Mouse (Mus musculus) heart, embryonic 10.5 days (tissue): ENCODE measurements around the gene Extl2. TPM values are rescaled to one million over a fixed set of nuclear protein-coding genes. Genes with fewer than 3 reads are reported as not detected.
A peak's percentile ranks its signal among the peaks of the same experiment; 100 is the strongest.

ENCODE experiments used
- DNase-seq: peaks from one replicate; pipeline ENCODE4 v3.0.0-alpha.2; 2017; ENCODE audit warnings: low spot score
- H3K27ac ChIP-seq: fragments of 300-500 bp; sonication (generic); 2 replicates; pipeline ENCODE4 v1.5.1; 2016; ENCODE audit warnings: mild to moderate bottlenecking
- H3K27me3 ChIP-seq: fragments of 300-500 bp; sonication (generic); 2 replicates; pipeline ENCODE4 v1.6.1; 2016; ENCODE audit warnings: mild to moderate bottlenecking; ENCODE audit not compliant: poor library complexity, insufficient read depth, severe bottlenecking
- H3K36me3 ChIP-seq: fragments of 300-500 bp; sonication (generic); 2 replicates; pipeline ENCODE4 v1.6.1; 2016; ENCODE audit warnings: mild to moderate bottlenecking, moderate library complexity
- H3K4me1 ChIP-seq: fragments of 300-500 bp; sonication (generic); 2 replicates; pipeline ENCODE4 v1.6.1; 2016; ENCODE audit warnings: mild to moderate bottlenecking
- H3K4me3 ChIP-seq: fragments of 300-500 bp; sonication (generic); 2 replicates; pipeline ENCODE4 v1.5.1; 2016; ENCODE audit warnings: mild to moderate bottlenecking, moderate library complexity
- H3K9me3 ChIP-seq: fragments of 300-500 bp; sonication (generic); 2 replicates; pipeline ENCODE4 v1.6.1; 2016; ENCODE audit warnings: mild to moderate bottlenecking, moderate library complexity
- WGBS: fragments of 180-500 bp; shearing (Covaris S2); methylation state at CpG from one replicate; pipeline ENCODE4 v1.1.7; 2016; 5-methylcytosine and 5-hydroxymethylcytosine counted together
- polyA plus RNA-seq: library from polyadenylated mRNA; unstranded; fragments of >200 nt; fragmentation: Nextera tagmentation; extraction: Ambion mirVana; gene quantifications from 2 replicates; pipeline ENCODE4 v1.2.1, GENCODE M21; 2016

Gene Extl2
- polyA plus RNA-seq, result 19.6 and 21.8 TPM in 2 replicates

DNA sequence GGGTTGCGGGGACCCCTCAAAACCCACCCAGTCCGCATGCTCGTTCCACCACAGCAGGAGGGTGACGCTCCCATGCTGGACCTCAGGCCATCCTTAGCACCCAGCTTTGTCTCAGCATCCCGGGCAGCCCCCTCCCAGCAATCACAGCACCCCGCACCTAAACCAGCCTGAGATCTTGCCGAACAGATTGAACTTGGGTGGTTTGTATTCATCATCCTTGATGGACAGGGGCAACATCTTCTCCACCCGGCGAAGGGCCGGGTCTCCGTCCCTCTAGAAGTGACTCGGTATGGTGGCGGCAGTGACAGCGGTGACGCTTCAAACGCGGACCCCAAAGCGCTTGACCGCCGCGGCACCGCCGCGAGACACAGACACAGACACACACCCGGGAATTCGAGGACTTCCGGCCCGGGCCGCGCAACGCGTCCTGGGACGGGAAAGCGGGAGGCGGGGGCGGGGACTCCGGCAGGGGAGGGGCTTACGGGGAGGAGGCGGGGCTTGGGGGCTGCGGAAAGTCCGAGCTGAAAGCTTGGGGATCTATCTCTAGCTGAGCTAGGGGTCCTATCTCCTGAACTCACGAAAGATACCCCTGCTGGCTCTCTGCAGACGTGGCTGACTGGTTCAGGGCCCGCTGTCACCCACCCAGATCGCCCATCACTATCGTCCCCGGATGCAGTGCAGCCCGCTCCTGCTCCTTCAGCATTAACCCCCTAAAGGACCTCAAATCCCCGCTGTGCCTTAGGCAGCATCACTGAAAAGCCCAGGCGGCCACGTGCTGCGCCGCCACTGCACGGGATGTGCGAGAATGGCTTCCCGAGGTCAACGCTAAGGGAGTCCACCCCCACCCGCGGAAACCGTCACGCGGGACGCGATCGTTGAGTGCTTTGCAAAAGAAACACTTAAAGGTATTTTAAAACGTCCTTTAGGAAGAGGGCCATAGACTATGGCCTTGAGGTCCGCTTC, at the start of gene Extl2, which contains the start of gene Slc30a7:
TSS of gene Extl2 (plus strand) at position 485 of the 963 bp plus-strand sequence.
TSS of gene Slc30a7 (minus strand) at position 429 of the 963 bp plus-strand sequence.
- Histone ChIP-seq H3K27ac (peak within 1 kb of the TSS; percentile 92), H3K9me3 (no peaks in the 10 kb centered on the region), H3K4me1 (peaks cover 14% of the 10 kb centered on the region; the same call in 1 of the 2 replicates), H3K4me3 (peak within 1 kb of the TSS; percentile 95), H3K27me3 (no peaks in the 10 kb centered on the region), H3K36me3 (peaks cover 14% of the 10 kb centered on the region)
- peak; percentile 96 for DNase-seq
- WGBS, result under 1% methylated on average over 67 of the region's 67 CpGs

DNA sequence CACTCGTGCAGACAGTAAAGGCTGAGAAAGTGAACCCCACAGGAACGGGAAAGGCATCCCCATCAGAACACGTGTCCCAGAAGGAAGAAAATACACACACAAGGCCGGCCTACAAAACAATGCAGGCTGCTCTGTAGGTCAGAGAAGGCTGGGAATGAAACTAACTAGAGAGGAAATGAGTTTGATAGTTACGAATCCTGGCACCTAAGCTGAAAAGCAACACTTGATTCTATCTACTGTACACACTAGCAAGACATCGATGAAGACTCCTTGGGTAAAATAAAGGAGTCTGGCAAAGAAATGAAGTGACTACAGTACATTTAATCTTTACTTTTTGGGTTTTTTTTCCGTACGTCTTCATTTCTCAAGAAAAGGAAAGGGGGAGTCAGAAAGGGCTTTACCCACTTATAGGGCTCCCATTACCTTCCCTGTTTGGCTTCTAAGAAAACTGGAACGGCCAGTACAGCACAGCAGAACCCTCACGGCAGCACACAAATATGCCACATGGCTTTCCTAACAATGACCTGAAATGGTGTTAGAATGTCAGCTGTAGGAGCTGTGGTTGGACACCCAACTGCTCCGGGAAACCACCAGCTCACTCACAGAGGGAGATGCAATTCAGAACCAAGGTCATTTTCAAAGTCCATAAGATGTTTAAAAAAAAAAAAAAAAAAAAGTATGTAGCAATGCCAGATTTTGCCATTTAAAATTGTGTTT, 45.8 kb upstream of the Extl2 start:
- 88% methylated on average over 11 of the region's 11 CpGs for WGBS
- DNase-seq, result no peak

DNA sequence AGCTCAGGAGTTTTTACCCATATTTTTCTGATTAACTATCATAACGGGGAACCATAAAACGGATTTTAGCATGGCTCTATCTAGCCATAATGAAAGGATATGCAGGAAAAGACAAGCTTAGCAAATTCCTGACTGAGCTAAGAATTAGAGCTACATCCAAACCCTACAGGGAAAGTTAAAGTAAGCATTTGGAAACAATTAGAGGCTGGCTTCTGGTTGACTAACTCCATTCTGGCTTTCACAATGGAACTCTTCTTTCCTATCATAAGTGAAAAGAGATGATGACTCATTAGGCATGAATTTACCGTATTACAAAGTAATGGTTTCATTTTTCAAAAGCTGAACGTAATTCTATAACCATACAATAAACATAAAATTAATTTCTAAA, 45.2 kb upstream of the Extl2 start:
- Histone ChIP-seq H3K9me3 (no peaks in the 10 kb centered on the region), H3K36me3 (peaks cover 23% of the 10 kb centered on the region), H3K27ac (no peak overlapping the region), H3K4me1 (no peaks in the 10 kb centered on the region), H3K4me3 (no peak overlapping the region), H3K27me3 (no peaks in the 10 kb centered on the region)
- DNase-seq, result no peak
- 85% methylated on average over 4 of the region's 4 CpGs for WGBS

More for the DNA sequence above, 45.8 kb upstream of the Extl2 start:
- Histone ChIP-seq H3K27me3 (no peaks in the 10 kb centered on the region), H3K4me3 (no peak overlapping the region), H3K9me3 (no peaks in the 10 kb centered on the region), H3K36me3 (peaks cover 25% of the 10 kb centered on the region), H3K27ac (no peak overlapping the region), H3K4me1 (no peaks in the 10 kb centered on the region)

- Histone ChIP-seq H3K27ac (no peak overlapping the region), H3K9me3 (no peaks in the 10 kb centered on the region), H3K36me3 (peaks cover 17% of the 10 kb centered on the region; the same call in 1 of the 2 replicates), H3K4me3 (no peak overlapping the region), H3K27me3 (no peaks in the 10 kb centered on the region), H3K4me1 (no peaks in the 10 kb centered on the region)
- DNase-seq, result no peak
- 89% methylated on average over 1 of the region's 1 CpGs for WGBS
Measured at GRCm38 (mm10) chr3:115963597-115963996, 43.7 kb upstream of the Extl2 start.

DNA sequence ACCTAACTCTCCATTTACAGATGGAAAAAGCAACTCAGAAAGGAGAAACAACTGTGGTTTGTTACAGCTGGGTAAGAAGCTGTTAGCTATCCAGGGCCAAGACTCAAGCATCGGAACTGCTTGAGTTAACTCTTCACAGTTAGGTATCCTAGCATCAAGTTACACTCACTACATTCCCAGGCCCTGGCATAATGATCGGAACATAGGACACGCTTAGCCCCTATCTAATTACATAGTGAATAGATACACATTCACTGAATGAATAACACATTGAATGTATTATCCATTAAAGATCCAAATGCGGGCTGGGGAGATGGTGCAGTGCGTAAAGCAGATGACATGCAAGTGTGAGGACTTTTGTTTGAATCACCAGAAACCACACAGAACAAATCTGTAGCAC, 43.2 kb upstream of the Extl2 start:
- Histone ChIP-seq H3K27ac (no peak overlapping the region), H3K4me3 (no peak overlapping the region), H3K36me3 (peaks cover 17% of the 10 kb centered on the region; the same call in 1 of the 2 replicates), H3K4me1 (no peaks in the 10 kb centered on the region), H3K9me3 (no peaks in the 10 kb centered on the region), H3K27me3 (no peaks in the 10 kb centered on the region)
- no peak for DNase-seq
- 87% methylated on average over 5 of the region's 5 CpGs for WGBS

GRCm38 (mm10) chr3:115968745-115969530, 38.3 kb upstream of the Extl2 start:
- Histone ChIP-seq H3K27ac (no peak overlapping the region), H3K27me3 (no peaks in the 10 kb centered on the region), H3K36me3 (peaks cover 35% of the 10 kb centered on the region), H3K9me3 (no peaks in the 10 kb centered on the region), H3K4me3 (no peak overlapping the region), H3K4me1 (no peaks in the 10 kb centered on the region)
- DNase-seq, result no peak
- 79% methylated on average over 10 of the region's 10 CpGs for whole genome bisulfite sequencing

DNA sequence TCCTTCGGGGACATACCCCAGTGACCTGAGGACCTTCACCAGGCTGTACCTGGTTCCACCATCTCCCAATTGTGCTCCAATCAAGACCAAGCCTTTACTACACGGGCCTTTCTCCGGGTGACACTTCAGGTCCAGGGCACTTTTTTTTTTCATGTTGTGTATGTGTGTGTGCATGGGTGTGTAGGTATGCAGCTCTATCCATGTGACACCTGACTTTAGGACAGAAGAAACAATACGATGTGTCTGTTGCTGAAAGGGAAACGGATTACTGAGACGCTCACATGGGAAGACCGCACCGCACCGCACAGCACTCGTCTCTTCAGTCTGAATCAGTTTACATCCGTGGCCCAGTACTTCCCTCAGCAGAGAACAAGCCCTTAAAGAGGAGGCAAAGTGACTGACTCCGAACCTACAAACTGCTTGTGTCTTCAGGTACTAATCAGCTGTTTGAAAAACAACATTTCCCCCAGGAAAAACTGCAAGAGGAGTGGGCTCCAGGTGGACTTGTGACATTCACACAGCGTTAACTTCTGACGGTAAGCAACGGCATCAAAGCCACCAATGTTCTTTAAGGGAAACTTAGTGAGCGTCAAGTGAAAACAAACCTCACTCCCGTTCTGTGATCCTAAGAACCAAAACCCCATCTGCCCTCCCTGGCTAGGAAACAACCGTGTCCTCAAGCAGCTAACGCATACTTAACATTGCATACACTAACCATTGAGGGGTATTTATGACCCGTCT, 36.0 kb upstream of the Extl2 start:
- H3K9me3 ChIP-seq, result no peaks in the 10 kb centered on the region
- peaks cover 48% of the 10 kb centered on the region for H3K36me3 ChIP-seq
- no peak overlapping the region for H3K27ac ChIP-seq
- H3K4me1 ChIP-seq, result peaks cover 2% of the 10 kb centered on the region; the same call in 1 of the 2 replicates
- no peak overlapping the region for H3K4me3 ChIP-seq
- no peak for DNase-seq
- no peaks in the 10 kb centered on the region for H3K27me3 ChIP-seq
- 92% methylated on average over 20 of the region's 20 CpGs for WGBS

DNA sequence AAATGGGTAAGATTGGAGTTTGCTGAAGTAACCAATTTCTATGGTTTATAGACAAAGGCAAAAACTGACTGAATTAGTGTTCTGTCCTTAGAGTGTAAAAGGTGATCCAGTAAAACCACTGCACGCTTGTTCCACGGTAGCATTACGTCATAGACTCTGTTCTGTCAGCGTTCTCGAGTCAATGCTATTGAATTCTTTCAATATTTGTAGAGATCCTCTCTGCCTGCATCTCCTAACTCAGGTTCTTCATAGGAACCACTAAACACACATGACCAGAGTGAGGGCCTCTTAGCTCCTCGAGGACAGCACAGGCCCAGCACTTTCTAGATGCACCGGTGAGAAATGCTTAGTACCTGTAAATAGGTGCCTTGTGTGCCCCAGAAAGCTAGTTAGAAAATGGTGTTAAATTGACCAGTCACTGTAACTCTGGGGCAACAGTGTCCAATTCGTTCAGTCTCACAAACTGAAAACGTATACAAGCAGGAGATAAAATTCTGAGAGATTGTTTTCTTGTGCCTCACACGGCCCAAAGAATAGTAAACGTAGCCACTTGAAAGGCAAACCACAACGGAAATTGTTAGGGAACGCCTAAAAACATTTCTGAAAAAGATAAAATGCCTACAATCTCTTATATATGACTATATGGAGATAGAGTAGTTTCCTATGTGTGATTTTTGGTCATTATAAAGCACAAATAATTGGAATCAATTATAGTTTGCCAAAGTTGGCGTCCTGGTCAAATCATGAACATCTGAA, 35.2 kb upstream of the Extl2 start:
- no peaks in the 10 kb centered on the region for H3K27me3 ChIP-seq
- no peak for DNase-seq
- H3K4me1 ChIP-seq, result peaks cover 2% of the 10 kb centered on the region; the same call in 1 of the 2 replicates
- no peak overlapping the region for H3K27ac ChIP-seq
- H3K4me3 ChIP-seq, result no peak overlapping the region
- no peaks in the 10 kb centered on the region for H3K9me3 ChIP-seq
- peaks cover 52% of the 10 kb centered on the region for H3K36me3 ChIP-seq
- WGBS, result 91% methylated on average over 14 of the region's 14 CpGs

DNA sequence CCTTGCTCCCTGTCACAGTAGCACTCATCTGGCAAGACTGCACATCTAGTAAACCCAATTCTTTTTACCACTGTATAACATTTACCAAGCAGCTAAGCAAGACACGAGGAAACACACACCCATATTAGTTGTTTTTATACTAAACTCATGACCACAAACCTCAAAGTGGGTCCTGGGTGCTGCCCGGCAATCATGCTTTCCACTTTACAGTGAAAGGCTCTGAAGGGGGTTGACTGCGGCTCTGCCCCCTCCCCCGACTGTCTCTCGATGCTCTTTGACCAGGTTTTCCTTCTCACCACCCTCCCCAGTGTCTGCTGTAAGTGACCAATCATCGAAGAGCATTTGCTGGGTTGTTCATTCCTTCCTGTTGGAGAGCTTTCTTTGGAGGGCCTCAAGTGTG, 33.0 kb upstream of the Extl2 start:
- Histone ChIP-seq H3K4me1 (peaks cover 2% of the 10 kb centered on the region; the same call in 1 of the 2 replicates), H3K9me3 (no peaks in the 10 kb centered on the region), H3K36me3 (peaks cover 67% of the 10 kb centered on the region), H3K4me3 (no peak overlapping the region), H3K27me3 (no peaks in the 10 kb centered on the region), H3K27ac (no peak overlapping the region)
- DNase-seq, result no peak
- 86% methylated on average over 6 of the region's 6 CpGs for WGBS

- Histone ChIP-seq H3K9me3 (no peaks in the 10 kb centered on the region), H3K36me3 (peaks cover 67% of the 10 kb centered on the region), H3K4me3 (no peak overlapping the region), H3K4me1 (peaks cover 2% of the 10 kb centered on the region; the same call in 1 of the 2 replicates), H3K27me3 (no peaks in the 10 kb centered on the region), H3K27ac (no peak overlapping the region)
- DNase-seq, result no peak
- WGBS, result 78% methylated on average over 10 of the region's 10 CpGs
Measured at GRCm38 (mm10) chr3:115974995-115975394, 32.3 kb upstream of the Extl2 start.

DNA sequence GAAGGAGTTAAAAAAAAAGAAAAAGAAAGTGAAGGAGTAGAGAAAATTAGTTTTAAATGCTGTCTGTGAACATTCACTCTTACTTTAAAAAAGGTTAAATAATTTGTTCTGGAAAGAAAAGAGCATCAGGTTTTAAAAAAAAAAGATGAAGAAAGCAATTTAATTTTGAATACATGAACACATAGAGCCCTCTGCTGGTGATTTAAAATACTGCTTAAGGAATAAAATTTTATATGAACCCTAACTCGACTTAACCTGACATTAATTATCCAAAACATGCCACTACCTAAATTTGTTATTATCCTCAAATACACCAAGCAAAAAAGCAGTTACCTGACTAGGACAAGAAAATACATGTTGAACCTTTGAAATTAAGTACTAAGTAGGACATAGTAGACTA, 28.3 kb upstream of the Extl2 start:
- peaks cover 2% of the 10 kb centered on the region; the same call in 1 of the 2 replicates for H3K4me1 ChIP-seq
- no peak overlapping the region for H3K4me3 ChIP-seq
- no peak for DNase-seq
- H3K27ac ChIP-seq, result no peak overlapping the region
- WGBS, result 44% methylated on average over 1 of the region's 1 CpGs
- peaks cover 63% of the 10 kb centered on the region for H3K36me3 ChIP-seq
- H3K9me3 ChIP-seq, result no peaks in the 10 kb centered on the region
- H3K27me3 ChIP-seq, result no peaks in the 10 kb centered on the region
